Mouse (Mus musculus) liver, embryonic 12.5 days (tissue): ENCODE measurements at regions not wholly inside any gene's neighbourhood (a gene's known extent, or its start where the extent isn't known, plus 50 kb on each side); places are given as distances from the start of the nearest gene placed in this dataset.
A peak's percentile ranks its signal among the peaks of the same experiment; 100 is the strongest.

Experiments used
- ATAC-seq: fragments of 200-750 bp; cut with Nextera tagmentation; 2 replicates; pipeline ENCODE4 v1.8.0; 2017; ENCODE audit warnings: moderate number of reproducible peaks, mild to moderate bottlenecking, moderate library complexity
- H3K27ac ChIP-seq: fragments of 300-500 bp; sonication (generic); 2 replicates; pipeline ENCODE4 v1.5.1; 2016; ENCODE audit warnings: mild to moderate bottlenecking
- H3K27me3 ChIP-seq: fragments of 300-500 bp; sonication (generic); replicated peaks from 2 replicates; pipeline ENCODE4 v1.6.1; 2016; ENCODE audit warnings: mild to moderate bottlenecking, moderate library complexity
- H3K36me3 ChIP-seq: fragments of 300-500 bp; sonication (generic); 2 replicates; pipeline ENCODE4 v1.6.1; 2016; ENCODE audit warnings: mild to moderate bottlenecking, moderate library complexity
- H3K4me1 ChIP-seq: fragments of 300-500 bp; sonication (generic); 2 replicates; pipeline ENCODE4 v1.6.1; 2016
- H3K4me2 ChIP-seq: fragments of 300-500 bp; sonication (generic); 2 replicates; pipeline ENCODE4 v1.6.1; 2016; ENCODE audit warnings: mild to moderate bottlenecking, moderate library complexity
- H3K4me3 ChIP-seq: fragments of 300-500 bp; sonication (generic); 2 replicates; pipeline ENCODE4 v1.5.1; 2016; ENCODE audit warnings: mild to moderate bottlenecking, moderate library complexity
- H3K9ac ChIP-seq: fragments of 300-500 bp; sonication (generic); 2 replicates; pipeline ENCODE4 v1.6.1; 2016; ENCODE audit warnings: mild to moderate bottlenecking, moderate library complexity
- H3K9me3 ChIP-seq: fragments of 300-500 bp; sonication (generic); replicated peaks from 2 replicates; pipeline ENCODE4 v1.6.1; 2016; ENCODE audit warnings: mild to moderate bottlenecking, moderate library complexity
- WGBS: fragments of 180-500 bp; shearing (Covaris S2); methylation state at CpG from one replicate; pipeline ENCODE4 v1.1.7; 2016; ENCODE audit not compliant: insufficient replicate concordance; 5-methylcytosine and 5-hydroxymethylcytosine counted together

- no peak overlapping the region for H3K27ac ChIP-seq
- no peak overlapping the region for H3K4me3 ChIP-seq
- ATAC-seq, result no peak
- H3K4me2 ChIP-seq, result no peak overlapping the region
- no peaks in the 10 kb centered on the region for H3K36me3 ChIP-seq
- WGBS, result 75% methylated on average over 2 of the region's 2 CpGs
- no peaks in the 10 kb centered on the region for H3K9me3 ChIP-seq
- no peaks in the 10 kb centered on the region for H3K4me1 ChIP-seq
- no peaks in the 10 kb centered on the region for H3K27me3 ChIP-seq
- no peak overlapping the region for H3K9ac ChIP-seq
These were observed 379.5 kb downstream of the Bckdhb start for GRCm38 (mm10) chr9:84304398-84304797.

GRCm38 (mm10) chr9:84318811-84319210 is 393.9 kb downstream of the Bckdhb start:
- H3K4me2 ChIP-seq, result no peak overlapping the region
- H3K4me3 ChIP-seq, result no peak overlapping the region
- WGBS, result 64% methylated on average over 2 of the region's 2 CpGs
- H3K9me3 ChIP-seq, result no peaks in the 10 kb centered on the region
- no peak for ATAC-seq
- no peak overlapping the region for H3K9ac ChIP-seq
- no peaks in the 10 kb centered on the region for H3K4me1 ChIP-seq
- no peaks in the 10 kb centered on the region for H3K27me3 ChIP-seq
- no peak overlapping the region for H3K27ac ChIP-seq
- H3K36me3 ChIP-seq, result no peaks in the 10 kb centered on the region

- WGBS, result 53% methylated on average over 2 of the region's 2 CpGs
- no peak for ATAC-seq
- Histone ChIP-seq H3K27ac (no peak overlapping the region), H3K4me3 (no peak overlapping the region), H3K9me3 (no peaks in the 10 kb centered on the region), H3K27me3 (no peaks in the 10 kb centered on the region), H3K4me2 (no peak overlapping the region), H3K36me3 (no peaks in the 10 kb centered on the region), H3K9ac (no peak overlapping the region), H3K4me1 (no peaks in the 10 kb centered on the region)
These were observed 394.4 kb downstream of the Bckdhb start for GRCm38 (mm10) chr9:84319338-84319737.

- Histone ChIP-seq H3K36me3 (no peaks in the 10 kb centered on the region), H3K4me1 (no peaks in the 10 kb centered on the region), H3K27me3 (no peaks in the 10 kb centered on the region), H3K27ac (no peak overlapping the region), H3K4me3 (no peak overlapping the region), H3K9ac (no peak overlapping the region), H3K4me2 (no peak overlapping the region), H3K9me3 (no peaks in the 10 kb centered on the region)
- 44% methylated on average over 2 of the region's 2 CpGs for WGBS
- no peak for ATAC-seq
These were observed 398.2 kb downstream of the Bckdhb start for GRCm38 (mm10) chr9:84323145-84323544.

- Histone ChIP-seq H3K9ac (no peak overlapping the region), H3K4me1 (no peaks in the 10 kb centered on the region), H3K9me3 (no peaks in the 10 kb centered on the region), H3K4me2 (no peak overlapping the region), H3K27me3 (no peaks in the 10 kb centered on the region), H3K36me3 (no peaks in the 10 kb centered on the region), H3K4me3 (no peak overlapping the region), H3K27ac (no peak overlapping the region)
- 65% methylated on average over 4 of the region's 4 CpGs for WGBS
- ATAC-seq, result no peak
These were observed 406.2 kb downstream of the Bckdhb start for GRCm38 (mm10) chr9:84331083-84331602.

GRCm38 (mm10) chr9:84343435-84344095 is 418.6 kb downstream of the Bckdhb start:
- no peaks in the 10 kb centered on the region for H3K9me3 ChIP-seq
- H3K9ac ChIP-seq, result no peak overlapping the region
- H3K36me3 ChIP-seq, result no peaks in the 10 kb centered on the region
- peak; percentile 44; the same call in 1 of the 2 replicates for ATAC-seq
- no peaks in the 10 kb centered on the region for H3K4me1 ChIP-seq
- 13% methylated on average over 7 of the region's 7 CpGs for WGBS
- no peak overlapping the region for H3K4me2 ChIP-seq
- no peak overlapping the region for H3K27ac ChIP-seq
- no peaks in the 10 kb centered on the region for H3K27me3 ChIP-seq
- H3K4me3 ChIP-seq, result no peak overlapping the region

- 51% methylated on average over 2 of the region's 2 CpGs for WGBS
- Histone ChIP-seq H3K36me3 (no peaks in the 10 kb centered on the region), H3K4me3 (no peak overlapping the region), H3K4me2 (no peak overlapping the region), H3K4me1 (no peaks in the 10 kb centered on the region), H3K27ac (no peak overlapping the region), H3K9me3 (no peaks in the 10 kb centered on the region), H3K9ac (no peak overlapping the region), H3K27me3 (no peaks in the 10 kb centered on the region)
- ATAC-seq, result no peak
These were observed 425.3 kb downstream of the Bckdhb start for GRCm38 (mm10) chr9:84350223-84350622.

- Histone ChIP-seq H3K27me3 (no peaks in the 10 kb centered on the region), H3K27ac (no peak overlapping the region), H3K4me1 (no peaks in the 10 kb centered on the region), H3K4me3 (no peak overlapping the region), H3K4me2 (no peak overlapping the region), H3K9me3 (no peaks in the 10 kb centered on the region), H3K36me3 (no peaks in the 10 kb centered on the region), H3K9ac (no peak overlapping the region)
- no peak for ATAC-seq
- 68% methylated on average over 2 of the region's 2 CpGs for WGBS
These were observed 429.5 kb downstream of the Bckdhb start for GRCm38 (mm10) chr9:84354409-84354808.

- ATAC-seq, result no peak
- H3K4me1 ChIP-seq, result no peaks in the 10 kb centered on the region
- no peak overlapping the region for H3K27ac ChIP-seq
- no peaks in the 10 kb centered on the region for H3K9me3 ChIP-seq
- no peaks in the 10 kb centered on the region for H3K36me3 ChIP-seq
- H3K27me3 ChIP-seq, result no peaks in the 10 kb centered on the region
- no peak overlapping the region for H3K9ac ChIP-seq
- WGBS, result 78% methylated on average over 2 of the region's 2 CpGs
- no peak overlapping the region for H3K4me2 ChIP-seq
- H3K4me3 ChIP-seq, result no peak overlapping the region
These were observed 431.2 kb downstream of the Bckdhb start for GRCm38 (mm10) chr9:84356167-84356566.

GRCm38 (mm10) chr9:84359879-84360278 is 434.9 kb downstream of the Bckdhb start:
- Histone ChIP-seq H3K36me3 (no peaks in the 10 kb centered on the region), H3K4me3 (no peak overlapping the region), H3K27ac (no peak overlapping the region), H3K4me2 (no peak overlapping the region), H3K9ac (no peak overlapping the region), H3K9me3 (no peaks in the 10 kb centered on the region), H3K27me3 (no peaks in the 10 kb centered on the region), H3K4me1 (no peaks in the 10 kb centered on the region)
- no peak for ATAC-seq
- 21% methylated on average over 3 of the region's 3 CpGs for WGBS

- Histone ChIP-seq H3K9me3 (no peaks in the 10 kb centered on the region), H3K9ac (no peak overlapping the region), H3K27me3 (no peaks in the 10 kb centered on the region), H3K27ac (no peak overlapping the region), H3K36me3 (no peaks in the 10 kb centered on the region), H3K4me2 (no peak overlapping the region), H3K4me3 (no peak overlapping the region), H3K4me1 (no peaks in the 10 kb centered on the region)
- no peak for ATAC-seq
- 70% methylated on average over 4 of the region's 4 CpGs for WGBS
These were observed 435.5 kb downstream of the Bckdhb start for GRCm38 (mm10) chr9:84360484-84360883.

GRCm38 (mm10) chr9:84363478-84363877 is 438.5 kb downstream of the Bckdhb start:
- no peak for ATAC-seq
- H3K4me2 ChIP-seq, result no peak overlapping the region
- H3K36me3 ChIP-seq, result no peaks in the 10 kb centered on the region
- 72% methylated on average over 5 of the region's 5 CpGs for WGBS
- no peaks in the 10 kb centered on the region for H3K4me1 ChIP-seq
- no peak overlapping the region for H3K9ac ChIP-seq
- no peaks in the 10 kb centered on the region for H3K9me3 ChIP-seq
- H3K27me3 ChIP-seq, result no peaks in the 10 kb centered on the region
- no peak overlapping the region for H3K4me3 ChIP-seq
- no peak overlapping the region for H3K27ac ChIP-seq

- Histone ChIP-seq H3K9me3 (no peaks in the 10 kb centered on the region), H3K27ac (no peak overlapping the region), H3K9ac (no peak overlapping the region), H3K4me3 (no peak overlapping the region), H3K27me3 (no peaks in the 10 kb centered on the region), H3K36me3 (no peaks in the 10 kb centered on the region), H3K4me1 (no peaks in the 10 kb centered on the region), H3K4me2 (no peak overlapping the region)
- 38% methylated on average over 1 of the region's 1 CpGs for WGBS
- no peak for ATAC-seq
These were observed 444.3 kb downstream of the Bckdhb start for GRCm38 (mm10) chr9:84369200-84369599.
